Mouse (Mus musculus) lung, postnatal 10 days (tissue): ENCODE results near the gene AC124502.3.
"Not testable (repeated sequence)": the region's sequence is repeated elsewhere in the genome, so short reads cannot be mapped to it uniquely, and the experiment has no call there.

ENCODE experiments used
- DNase-seq: peaks from one replicate; pipeline ENCODE4 v3.0.0; 2021

Gene AC124502.3

DNA sequence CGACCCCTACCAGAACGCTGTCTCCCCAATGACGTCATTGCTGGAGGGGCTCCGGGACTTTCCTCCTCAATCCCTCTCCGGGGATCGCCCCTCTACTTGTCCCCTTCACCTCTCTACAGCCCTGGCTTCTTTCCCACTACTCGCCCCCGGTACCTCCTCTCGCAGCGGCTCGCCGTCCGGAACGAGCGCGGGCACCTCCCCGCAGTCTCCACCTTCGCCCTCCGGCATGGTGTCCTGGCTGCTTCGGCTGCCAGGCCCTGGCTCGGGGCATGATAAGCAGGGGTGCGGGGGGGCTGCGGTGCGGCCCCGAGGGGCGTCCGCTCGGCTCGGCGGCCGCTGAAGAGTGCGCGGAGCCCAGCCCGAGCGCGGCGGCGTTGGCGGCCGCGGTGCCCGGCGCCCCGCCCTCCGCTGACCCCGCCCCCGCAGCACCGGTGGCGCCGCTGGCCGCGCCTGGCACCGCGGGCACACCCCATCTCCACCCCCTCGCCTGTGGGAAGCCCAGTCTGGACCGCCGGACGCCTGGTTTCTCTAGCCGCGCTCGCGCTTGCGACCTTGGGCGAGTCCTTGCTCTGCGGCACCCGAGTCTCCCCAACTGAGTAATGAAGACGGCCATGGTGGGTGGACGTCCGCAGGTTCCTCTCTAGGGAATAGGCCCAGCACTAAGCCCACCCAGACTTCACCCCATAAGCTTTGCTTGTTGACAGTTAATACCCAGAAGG, 46.6 kb downstream of the AC124502.3 start, which contains the start of gene Tmem151a:
Tmem151a (minus strand) TSS at position 387 of the 719 bp plus-strand sequence.
- no peak for DNase-seq

- DNase-seq, result not testable (repeated sequence)
Measured at GRCm38 (mm10) chr19:5086533-5086932, 47.8 kb downstream of the AC124502.3 start.

- DNase-seq, result peak; percentile 98
Measured at GRCm38 (mm10) chr19:5087884-5088728, 49.4 kb downstream of the AC124502.3 start, which contains the start of gene Yif1a. TSS of gene Yif1a (plus strand) at chr19:5088538.

- DNase-seq, result no peak
Measured at GRCm38 (mm10) chr19:5089324-5089723, 50.6 kb downstream of the AC124502.3 start.

GRCm38 (mm10) chr19:5092083-5092482, 53.4 kb downstream of the AC124502.3 start:
- DNase-seq, result no peak

GRCm38 (mm10) chr19:5093481-5094242, 55.0 kb downstream of the AC124502.3 start:
- DNase-seq, result no peak

GRCm38 (mm10) chr19:5094243-5094632, 55.5 kb downstream of the AC124502.3 start:
- peak; percentile 96 for DNase-seq

DNA sequence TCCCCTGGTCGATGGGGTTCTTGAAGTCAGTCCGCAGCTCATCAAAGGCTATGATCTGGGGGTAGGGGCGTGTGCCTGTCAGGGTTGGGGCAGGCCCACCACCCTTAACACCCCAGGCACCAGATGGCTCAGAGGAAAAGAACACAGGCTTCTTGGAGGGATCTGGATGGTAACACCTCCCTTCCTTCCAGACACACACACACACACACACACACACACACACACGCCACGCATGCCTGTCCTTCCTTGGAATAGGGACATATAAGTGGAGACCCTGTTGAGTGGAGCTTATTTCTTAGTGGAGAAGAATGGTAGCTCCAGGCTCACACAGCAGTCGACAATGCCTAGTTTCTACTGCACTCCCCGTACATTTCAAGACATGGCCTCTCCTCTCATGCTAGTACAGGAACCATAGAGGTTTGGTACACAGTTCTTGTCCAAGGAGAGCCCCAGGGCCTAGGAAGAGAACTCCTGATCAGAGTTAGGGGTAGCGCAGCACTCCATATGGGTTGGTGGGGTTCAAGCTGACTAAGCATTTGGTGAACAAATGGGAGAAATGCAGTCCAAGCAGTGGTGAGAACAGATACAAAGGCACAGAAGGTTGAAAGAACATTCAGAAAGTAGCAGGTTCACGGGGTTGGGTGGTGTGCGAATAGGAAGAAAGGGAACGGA, 56.2 kb downstream of the AC124502.3 start:
- no peak for DNase-seq

- DNase-seq, result no peak
Measured at GRCm38 (mm10) chr19:5095887-5096474, 57.3 kb downstream of the AC124502.3 start.

DNA sequence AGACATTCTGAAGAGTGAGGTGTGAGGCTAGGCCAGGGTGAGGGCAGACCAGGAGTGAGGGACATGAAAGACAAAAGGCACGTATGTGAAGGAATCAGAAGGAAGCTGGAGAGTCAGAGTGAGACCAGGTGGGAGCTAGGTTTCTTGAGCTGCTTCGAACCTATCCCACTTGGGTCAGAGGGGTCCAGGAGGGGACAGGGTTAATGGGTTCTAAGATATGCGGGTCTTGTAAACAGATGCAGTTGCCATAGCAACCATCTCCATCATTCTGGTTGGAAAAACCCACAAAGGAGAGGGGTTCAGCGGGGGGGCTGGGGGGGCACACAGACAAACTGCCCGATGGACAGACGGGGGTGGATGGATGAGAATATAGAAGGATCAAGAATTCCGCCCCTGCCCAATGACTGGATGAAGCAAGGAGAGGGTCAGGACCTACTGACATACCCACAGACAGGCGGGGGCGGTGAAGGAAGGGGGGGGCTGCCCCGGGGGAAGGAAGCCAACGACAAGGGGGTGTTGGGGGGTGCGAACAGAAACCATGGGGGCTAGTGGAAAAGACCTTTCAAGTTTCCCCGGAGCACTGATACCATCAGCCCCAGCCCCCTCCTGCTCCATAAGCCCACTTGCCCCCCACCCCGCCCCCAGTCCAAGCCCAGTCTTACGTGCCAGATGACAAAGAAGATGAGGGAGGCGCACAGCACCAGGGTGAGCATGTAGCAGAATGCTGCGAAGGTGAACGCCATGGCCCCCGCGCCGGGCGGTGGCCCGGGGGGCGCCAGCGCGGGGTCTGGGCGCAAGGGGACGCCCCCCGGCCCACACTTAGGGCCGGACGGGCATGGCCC, 59.1 kb downstream of the AC124502.3 start:
- no peak for DNase-seq

DNA sequence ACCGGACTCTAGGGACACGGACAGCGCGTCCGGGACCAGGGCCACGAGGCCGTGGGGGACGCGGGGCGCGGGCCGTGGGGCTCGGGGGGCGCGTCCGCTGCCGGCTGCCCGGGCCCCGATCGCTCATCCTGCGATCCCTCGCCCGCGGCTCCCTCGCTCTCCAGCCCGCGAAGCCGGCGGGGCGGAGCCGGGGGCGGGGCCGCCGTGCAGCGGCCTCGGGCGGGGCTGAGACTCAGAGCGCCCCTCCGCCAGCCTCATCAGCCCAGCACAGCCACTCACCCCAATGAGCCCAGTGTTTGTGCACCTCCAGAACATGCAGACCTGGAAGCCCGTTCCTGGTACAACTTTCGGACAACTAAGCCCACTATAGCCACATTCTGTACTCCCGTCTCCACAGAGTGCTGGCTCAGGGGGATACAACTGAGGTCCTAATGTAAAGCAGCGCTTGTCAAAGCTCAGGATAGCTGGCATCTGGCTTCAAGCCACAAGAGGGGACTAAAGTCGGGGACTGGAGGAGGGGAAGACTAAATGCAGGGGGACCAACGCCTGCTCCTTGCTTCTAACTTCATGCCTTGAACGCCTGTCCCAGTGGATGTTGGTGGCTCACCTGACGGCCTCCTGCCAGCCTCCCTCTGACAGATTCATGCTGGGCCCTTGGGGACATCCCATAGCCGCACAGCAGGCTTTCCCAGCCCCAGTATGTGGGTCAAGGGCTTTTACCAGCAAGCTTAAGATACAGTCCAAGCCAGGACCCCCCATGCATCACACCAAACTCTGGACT, 59.9 kb downstream of the AC124502.3 start, which contains the start of gene Cnih2:
Cnih2 (minus strand) TSS at position 159 of the 781 bp plus-strand sequence.
- DNase-seq, result peak; percentile 73
